Mouse (Mus musculus) skeletal muscle tissue, adult 2 months (tissue): ENCODE results near the gene Gstm5.
A peak's percentile ranks its signal among the peaks of the same experiment; 100 is the strongest.
"Not testable (repeated sequence)": the region's sequence is repeated elsewhere in the genome, so short reads cannot be mapped to it uniquely, and the experiment has no call there.

Experiments used
- DNase-seq: peaks from one replicate; pipeline ENCODE4 v3.0.0-alpha.2; 2012; ENCODE audit warnings: low read depth, low spot score

Gstm5 gene

DNA sequence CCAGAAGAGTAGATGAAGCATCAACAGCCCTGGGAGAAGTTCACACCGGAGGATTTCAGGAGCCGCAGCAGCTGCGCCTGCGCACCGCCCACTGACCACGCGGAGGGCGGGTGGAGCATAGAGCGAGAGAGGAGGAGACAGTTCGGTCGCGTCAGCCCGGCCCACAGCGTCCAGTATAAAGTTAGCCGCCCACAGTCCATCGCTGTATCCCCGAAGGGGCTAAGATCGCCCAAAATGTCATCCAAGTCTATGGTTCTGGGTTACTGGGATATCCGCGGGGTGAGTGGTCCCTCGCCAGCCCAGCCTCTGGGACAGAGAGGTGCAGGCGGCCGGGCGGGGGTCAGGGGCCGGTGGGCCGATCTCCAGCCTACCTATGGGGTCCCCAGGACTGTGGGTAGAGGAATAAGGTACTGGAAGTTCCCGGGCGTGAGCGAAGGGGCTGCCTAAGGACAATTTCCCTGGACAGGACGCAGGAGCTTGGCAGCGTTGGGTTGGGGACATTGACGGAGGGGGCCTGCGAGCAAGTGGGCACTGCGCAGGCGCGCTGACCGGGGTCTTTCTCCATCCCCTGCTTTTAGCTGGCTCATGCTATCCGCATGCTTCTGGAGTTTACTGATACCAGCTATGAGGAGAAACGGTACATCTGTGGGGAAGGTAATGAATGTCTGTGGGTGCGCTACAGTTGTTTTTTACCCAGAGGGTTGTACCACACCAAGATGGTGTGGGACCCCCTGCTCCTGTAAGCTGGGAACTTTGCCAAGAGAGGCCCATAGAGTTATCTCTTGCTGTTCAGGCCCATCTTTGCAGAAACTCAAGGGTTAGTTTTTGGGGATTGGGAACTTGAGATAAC lies at the start of gene Gstm5:
Gene Gstm5 (plus strand): TSS at position 102 of the 850 bp plus-strand sequence.
- DNase-seq = peak; percentile 84

- DNase-seq = no peak
Measured at GRCm38 (mm10) chr3:107846175-107846574, 49.4 kb upstream of the Gstm5 start.

GRCm38 (mm10) chr3:107846835-107847234 lies 48.8 kb upstream of the Gstm5 start:
- DNase-seq = no peak

DNA sequence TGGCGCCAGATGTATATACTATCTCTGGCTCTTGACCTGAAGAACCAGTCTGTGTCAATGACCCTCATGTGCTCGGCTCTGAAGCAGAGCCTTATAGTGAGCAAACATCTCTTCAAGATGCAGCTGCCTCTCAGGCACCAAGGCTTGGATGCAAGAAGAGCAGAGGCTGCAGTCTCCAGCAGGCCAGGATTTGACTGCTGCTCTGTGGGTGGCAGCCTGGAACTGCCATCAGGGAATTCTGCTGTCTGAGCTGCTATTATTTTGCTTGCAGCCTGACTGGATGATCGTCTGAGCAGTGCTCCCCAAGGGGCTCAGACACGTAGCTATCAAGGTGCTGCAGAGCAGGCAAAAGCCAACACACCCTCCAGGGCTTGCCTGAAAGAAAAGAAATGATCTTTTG lies 47.5 kb upstream of the Gstm5 start:
- DNase-seq = no peak

DNA sequence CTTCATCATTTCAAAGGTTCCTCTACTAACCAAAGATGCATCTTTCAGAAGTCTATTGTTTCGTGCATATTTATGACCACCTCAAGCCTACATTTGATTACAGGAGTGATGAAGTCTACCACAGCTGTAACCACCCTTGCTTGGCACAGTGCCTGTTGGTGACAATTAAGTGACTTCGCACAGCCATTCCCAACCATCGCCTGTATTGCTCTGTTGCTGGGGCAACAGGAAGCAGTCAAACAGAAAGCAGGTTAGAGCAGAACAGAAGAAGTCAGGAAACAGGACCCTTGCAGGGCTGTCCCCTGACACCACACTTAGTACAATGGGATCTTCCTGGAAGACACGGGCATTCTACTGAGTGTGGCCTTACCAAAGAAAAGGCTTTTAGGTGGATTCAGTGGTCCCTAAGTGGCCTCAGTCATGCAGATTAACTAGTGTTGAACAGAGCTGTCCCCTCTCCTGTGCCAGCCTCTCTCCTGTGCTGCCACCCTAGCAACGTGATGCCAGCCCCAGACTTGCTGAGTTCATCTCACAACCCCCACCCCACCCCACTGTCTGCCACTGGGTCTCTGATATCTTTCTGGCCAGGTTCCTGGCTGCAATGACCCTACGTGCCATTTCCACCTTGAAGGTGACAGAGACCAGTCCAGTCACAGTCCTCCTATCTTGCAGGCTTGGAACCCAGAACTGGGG lies 46.5 kb upstream of the Gstm5 start:
- no peak for DNase-seq

GRCm38 (mm10) chr3:107849693-107850031 lies 46.0 kb upstream of the Gstm5 start:
- no peak for DNase-seq

- no peak for DNase-seq
Measured at GRCm38 (mm10) chr3:107850418-107851031, 45.1 kb upstream of the Gstm5 start.

- DNase-seq = no peak
Measured at GRCm38 (mm10) chr3:107852786-107853185, 42.8 kb upstream of the Gstm5 start.

GRCm38 (mm10) chr3:107853232-107854181 lies 42.1 kb upstream of the Gstm5 start:
- no peak for DNase-seq

- no peak for DNase-seq
Measured at GRCm38 (mm10) chr3:107855368-107855767, 40.3 kb upstream of the Gstm5 start.

- no peak for DNase-seq
Measured at GRCm38 (mm10) chr3:107857646-107858045, 38.0 kb upstream of the Gstm5 start.

DNA sequence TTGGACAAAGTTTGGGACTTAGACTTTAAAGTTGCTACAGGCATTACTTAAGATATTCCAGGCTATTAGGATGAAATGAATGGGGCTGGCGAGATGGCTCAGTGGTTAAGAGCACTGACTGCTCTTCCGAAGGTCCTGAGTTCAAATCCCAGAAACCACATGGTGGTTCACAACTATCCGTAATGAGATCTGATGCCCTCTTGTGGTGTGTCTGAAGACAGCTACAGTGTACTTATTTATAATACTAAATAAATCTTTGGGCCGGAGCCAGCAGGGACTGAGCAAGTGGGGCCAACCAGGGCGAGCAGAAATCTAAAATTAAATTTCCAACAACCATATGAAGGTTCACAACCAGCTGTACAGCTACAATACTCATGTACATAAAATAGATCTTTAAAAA lies 34.1 kb upstream of the Gstm5 start:
- not testable (repeated sequence) for DNase-seq

DNA sequence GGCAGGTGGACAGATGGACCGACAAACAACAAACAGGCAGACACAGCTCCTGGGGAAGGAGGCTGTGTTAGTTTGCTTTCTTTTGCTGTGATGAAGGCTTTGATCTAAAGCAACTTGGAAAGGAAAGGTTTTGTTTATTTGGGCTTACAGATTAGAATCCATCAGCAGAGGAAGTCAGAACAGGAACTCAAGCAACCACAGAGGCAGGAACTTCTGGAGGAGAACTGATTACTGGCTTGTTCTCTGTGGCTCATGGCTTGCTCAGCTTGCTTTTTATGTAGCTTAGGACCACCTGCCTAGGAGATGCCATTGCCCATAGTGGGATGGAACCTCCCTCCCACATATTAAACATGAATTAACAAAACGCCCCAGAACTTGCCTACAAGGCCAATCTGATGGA lies 33.1 kb upstream of the Gstm5 start:
- DNase-seq = no peak

DNA sequence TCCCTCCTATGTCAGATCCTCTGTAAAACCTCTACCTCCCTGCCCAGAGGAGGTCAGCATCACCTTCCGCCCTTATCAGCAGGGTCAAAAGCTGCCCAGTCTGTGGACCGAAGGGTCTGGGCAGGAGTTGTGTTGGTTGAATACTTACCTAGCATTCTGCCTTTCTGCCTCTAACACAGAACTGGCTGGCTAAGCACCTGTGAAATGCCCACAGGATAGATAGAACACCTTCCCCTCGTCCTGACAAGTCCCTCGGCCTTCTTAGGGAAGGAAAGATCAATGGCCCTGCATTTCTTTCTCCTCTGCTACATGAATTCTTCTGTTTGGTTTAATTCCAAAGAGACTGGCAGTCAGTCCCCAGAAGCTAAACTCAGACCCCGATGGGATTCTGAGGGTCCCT lies 32.1 kb upstream of the Gstm5 start:
- no peak for DNase-seq

DNA sequence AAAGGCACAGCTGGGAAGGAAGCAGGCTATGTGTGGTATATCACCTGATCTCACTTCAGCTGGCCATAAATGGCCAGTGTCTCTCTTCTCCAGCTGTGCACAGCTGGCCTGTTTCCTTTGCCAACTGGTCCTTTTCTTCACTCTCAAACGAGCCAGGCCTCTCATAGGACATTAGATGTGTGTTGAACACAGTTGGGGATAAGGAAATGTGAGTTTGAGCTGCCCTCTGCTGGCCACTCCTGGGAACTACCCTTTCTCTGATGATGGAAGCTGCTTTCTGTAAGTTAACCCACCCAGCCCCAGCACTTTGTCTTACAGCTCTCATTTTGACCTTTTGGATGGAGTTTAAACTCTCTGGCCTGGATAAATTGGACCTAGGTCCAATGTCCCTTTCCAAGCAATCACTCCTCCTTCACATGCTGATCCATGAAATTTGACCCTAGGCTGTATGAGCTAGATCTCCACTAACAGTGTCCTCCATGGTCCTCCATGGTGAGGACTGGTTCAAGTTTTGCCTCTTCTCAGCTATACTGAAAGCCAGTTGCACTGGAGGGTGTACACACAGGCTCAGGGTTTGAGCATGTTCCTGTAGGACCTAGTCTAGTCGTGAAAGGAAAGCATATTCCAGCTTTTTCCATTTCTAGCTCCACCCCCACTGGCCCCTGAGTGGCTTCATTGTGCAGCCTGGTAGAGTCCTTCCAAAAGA lies 31.6 kb upstream of the Gstm5 start:
- peak; percentile 91 for DNase-seq

DNA sequence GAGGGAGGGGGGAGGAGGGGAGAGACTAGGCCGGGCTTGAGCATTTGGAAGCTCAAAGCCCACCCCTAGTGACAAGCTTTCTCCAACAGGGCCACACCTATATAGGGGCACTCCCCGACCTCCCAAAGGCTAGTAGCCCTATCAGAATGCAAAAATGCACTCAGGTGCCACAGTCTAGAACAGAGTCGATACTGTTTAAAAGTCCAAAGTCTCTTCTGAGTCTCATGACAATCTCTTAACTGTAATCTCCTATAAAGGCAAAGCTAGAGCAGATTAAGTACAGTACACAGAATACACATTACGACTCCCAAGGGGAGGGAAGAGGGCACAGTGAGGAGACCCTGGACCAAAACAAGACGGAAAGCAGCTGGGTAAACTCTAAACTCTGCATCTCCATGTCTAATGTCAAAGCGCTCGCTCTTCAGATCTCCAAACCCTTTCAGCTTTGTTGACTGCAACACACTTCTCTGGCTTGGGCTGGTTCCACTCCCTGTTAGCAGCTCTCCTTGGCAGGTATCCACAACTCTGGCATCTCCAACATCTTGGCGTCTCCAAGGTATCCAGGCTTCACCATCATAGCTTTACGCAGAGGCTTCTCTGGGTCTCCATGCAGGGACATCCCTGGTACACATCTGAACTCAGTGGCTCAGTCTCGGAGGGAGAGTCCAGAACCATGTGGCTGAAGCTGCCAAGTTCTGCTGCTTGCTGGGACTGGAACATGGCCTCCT lies 30.1 kb upstream of the Gstm5 start:
- DNase-seq = no peak

GRCm38 (mm10) chr3:107867086-107867485 lies 28.5 kb upstream of the Gstm5 start:
- peak; percentile 85 for DNase-seq

- no peak for DNase-seq
Measured at GRCm38 (mm10) chr3:107868452-107868851, 27.2 kb upstream of the Gstm5 start.

DNA sequence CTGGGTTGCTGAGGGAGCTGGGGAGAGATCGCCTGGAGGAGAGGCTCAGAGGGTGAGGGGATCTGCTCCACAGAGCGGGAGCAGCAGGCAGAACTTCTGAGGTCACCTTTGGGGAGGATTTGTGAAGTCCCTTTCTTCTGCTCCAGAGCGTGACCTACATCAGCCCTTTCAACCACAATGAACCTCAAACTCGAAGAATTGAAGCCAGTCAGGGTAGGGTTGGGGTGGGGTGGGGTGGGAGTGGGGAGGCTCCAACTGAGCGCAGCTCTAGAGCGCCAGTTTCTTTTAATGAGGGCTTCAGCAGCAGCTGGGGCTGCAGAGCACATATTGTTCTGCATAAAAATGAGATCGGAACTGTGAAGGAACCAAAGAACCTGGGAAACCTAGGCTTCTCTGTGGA lies 26.5 kb upstream of the Gstm5 start:
- no peak for DNase-seq

DNA sequence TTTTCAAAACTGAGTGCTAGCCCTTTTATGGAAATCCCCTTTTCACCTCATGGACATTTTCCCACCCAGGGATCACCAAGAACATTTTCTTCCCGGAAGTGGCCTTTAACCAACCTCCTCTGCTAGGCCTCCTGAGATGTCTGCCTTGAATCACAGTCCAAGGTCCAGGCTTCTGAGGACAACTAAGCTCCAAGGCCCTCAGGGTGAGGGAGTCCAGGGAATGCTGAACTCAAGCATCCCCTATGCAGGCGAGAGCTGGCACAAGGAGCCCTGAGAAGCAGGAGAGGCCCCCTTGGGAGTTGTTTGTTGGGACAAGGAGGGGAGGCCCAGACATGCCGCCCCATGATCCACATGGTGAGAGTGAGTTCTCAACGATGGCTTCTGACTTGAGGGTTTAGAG lies 25.7 kb upstream of the Gstm5 start:
- DNase-seq = no peak
